Mouse (Mus musculus) stomach, postnatal 0 days (tissue): ENCODE measurements at regions not wholly inside any gene's neighbourhood (a gene's known extent, or its start where the extent isn't known, plus 50 kb on each side); places are given as distances from the start of the nearest gene placed in this dataset.

Source experiments
- ATAC-seq: fragments of 200-750 bp; cut with Nextera tagmentation; 2 replicates; pipeline ENCODE4 v1.8.0; 2017; ENCODE audit not compliant: low FRiP score, low TSS enrichment
- DNase-seq: peaks from one replicate; pipeline ENCODE4 v3.0.0-alpha.2; 2016; ENCODE audit warnings: low spot score
- H3K27ac ChIP-seq: fragments of 300-500 bp; sonication (generic); replicated peaks from 2 replicates; pipeline ENCODE4 v1.5.1; 2014; ENCODE audit warnings: mild to moderate bottlenecking, control low read depth
- H3K27me3 ChIP-seq: fragments of 300-500 bp; sonication (generic); 2 replicates; pipeline ENCODE4 v1.6.1; 2014; ENCODE audit warnings: low read length; ENCODE audit not compliant: control insufficient read depth, insufficient read depth
- H3K36me3 ChIP-seq: fragments of 300-500 bp; sonication (generic); 2 replicates; pipeline ENCODE4 v1.6.1; 2014; ENCODE audit warnings: low read length, mixed read lengths; ENCODE audit not compliant: control insufficient read depth, insufficient read depth
- H3K4me1 ChIP-seq: fragments of 300-500 bp; sonication (generic); replicated peaks from 2 replicates; pipeline ENCODE4 v1.6.1; 2014; ENCODE audit warnings: antibody characterized with exemption; ENCODE audit not compliant: control insufficient read depth, insufficient read depth
- H3K4me2 ChIP-seq: fragments of 300-500 bp; sonication (generic); replicated peaks from 2 replicates; pipeline ENCODE4 v1.6.1; 2014; ENCODE audit warnings: low read depth, mild to moderate bottlenecking, control low read depth, moderate library complexity
- H3K4me3 ChIP-seq: fragments of 300-500 bp; sonication (generic); 2 replicates; pipeline ENCODE4 v1.5.1; 2014; ENCODE audit warnings: low read depth, low read length, control low read depth
- H3K9ac ChIP-seq: fragments of 300-500 bp; sonication (generic); 2 replicates; pipeline ENCODE4 v1.6.1; 2014; ENCODE audit warnings: mild to moderate bottlenecking, low read length, control low read depth, mixed read lengths
- H3K9me3 ChIP-seq: fragments of 300-500 bp; sonication (generic); 2 replicates; pipeline ENCODE4 v1.6.1; 2016; ENCODE audit warnings: low read length; ENCODE audit not compliant: control insufficient read depth
- CTCF ChIP-seq: IDR thresholded peaks from 2 replicates; pipeline ENCODE4 v1.5.1; 2016; ENCODE audit warnings: antibody characterized with exemption, low read depth, mild to moderate bottlenecking, moderate library complexity
- EP300 ChIP-seq: optimal IDR thresholded peaks from 2 replicates; pipeline ENCODE3; 2016; ENCODE audit warnings: antibody characterized with exemption
- WGBS: fragments of 180-500 bp; shearing (Covaris S2); extraction: QIAGEN DNeasy Blood & Tissue Kit; methylation state at CpG from one replicate; pipeline ENCODE4 v1.1.7; 2014; 5-methylcytosine and 5-hydroxymethylcytosine counted together

DNA sequence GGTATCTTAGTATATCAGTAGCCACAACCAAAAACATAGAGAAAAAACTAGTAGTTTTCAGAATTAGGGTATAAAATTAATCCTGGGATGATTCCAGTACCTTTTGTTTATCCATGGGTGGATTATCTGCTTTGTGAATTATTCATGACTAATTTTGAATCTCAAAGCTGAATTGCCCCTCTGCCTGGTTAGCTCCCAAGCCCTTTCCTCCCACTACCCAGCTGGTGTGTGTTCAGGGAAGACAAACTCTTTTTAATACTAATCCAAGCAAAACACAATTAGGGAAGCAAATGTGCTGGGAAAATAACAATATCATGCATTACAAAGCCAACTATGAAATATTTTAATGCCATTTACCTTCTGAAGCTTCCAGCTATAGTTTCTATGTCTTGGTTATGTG, 347.4 kb downstream of the Gm43517 start:
- no peak overlapping the region for H3K27ac ChIP-seq
- no peaks in the 10 kb centered on the region for H3K9me3 ChIP-seq
- no peaks in the 10 kb centered on the region for H3K4me1 ChIP-seq
- no peak for TF ChIP-seq EP300
- TF ChIP-seq CTCF = no peak
- DNase-seq = no peak
- no peaks in the 10 kb centered on the region for H3K27me3 ChIP-seq
- H3K4me2 ChIP-seq = no peak overlapping the region
- H3K4me3 ChIP-seq = no peak overlapping the region
- ATAC-seq = no peak
- H3K9ac ChIP-seq = no peak overlapping the region
- H3K36me3 ChIP-seq = no peaks in the 10 kb centered on the region

DNA sequence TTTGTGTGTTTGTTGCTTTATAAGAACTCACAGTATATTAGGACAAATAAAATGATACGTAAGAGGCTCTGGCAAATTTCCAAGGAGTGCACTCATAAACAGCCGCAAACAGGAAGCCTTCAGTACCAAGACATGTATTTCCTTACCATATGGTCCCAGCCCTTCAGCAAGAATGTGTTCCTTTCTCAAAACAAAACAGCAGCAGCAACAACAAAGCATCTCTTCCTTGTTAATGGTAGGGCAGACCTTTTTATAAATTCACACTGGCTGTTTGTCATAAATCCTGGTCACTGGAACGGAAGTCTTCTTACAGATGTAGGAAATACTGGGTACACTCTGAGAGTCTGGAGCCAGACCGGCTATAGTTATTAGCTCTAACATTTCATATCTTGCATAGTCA, 352.1 kb downstream of the Gm43517 start:
- DNase-seq (no peak), ATAC-seq (no peak)
- Histone ChIP-seq H3K4me2 (no peak overlapping the region), H3K27me3 (no peaks in the 10 kb centered on the region), H3K27ac (no peak overlapping the region), H3K9ac (no peak overlapping the region), H3K9me3 (no peaks in the 10 kb centered on the region), H3K4me3 (no peak overlapping the region), H3K36me3 (no peaks in the 10 kb centered on the region), H3K4me1 (no peaks in the 10 kb centered on the region)
- TF ChIP-seq CTCF (no peak), EP300 (no peak)
- 61% methylated on average over 4 of the region's 4 CpGs for WGBS

- Histone ChIP-seq H3K4me1 (no peaks in the 10 kb centered on the region), H3K27ac (no peak overlapping the region), H3K9me3 (no peaks in the 10 kb centered on the region), H3K4me3 (no peak overlapping the region), H3K9ac (no peak overlapping the region), H3K4me2 (no peak overlapping the region), H3K36me3 (no peaks in the 10 kb centered on the region), H3K27me3 (no peaks in the 10 kb centered on the region)
- WGBS = 66% methylated on average over 12 of the region's 12 CpGs
- DNase-seq = no peak
- no peak for ATAC-seq
- TF ChIP-seq CTCF (no peak), EP300 (no peak)
These were observed 355.2 kb downstream of the Gm43517 start for GRCm38 (mm10) chr12:49739960-49740740.

DNA sequence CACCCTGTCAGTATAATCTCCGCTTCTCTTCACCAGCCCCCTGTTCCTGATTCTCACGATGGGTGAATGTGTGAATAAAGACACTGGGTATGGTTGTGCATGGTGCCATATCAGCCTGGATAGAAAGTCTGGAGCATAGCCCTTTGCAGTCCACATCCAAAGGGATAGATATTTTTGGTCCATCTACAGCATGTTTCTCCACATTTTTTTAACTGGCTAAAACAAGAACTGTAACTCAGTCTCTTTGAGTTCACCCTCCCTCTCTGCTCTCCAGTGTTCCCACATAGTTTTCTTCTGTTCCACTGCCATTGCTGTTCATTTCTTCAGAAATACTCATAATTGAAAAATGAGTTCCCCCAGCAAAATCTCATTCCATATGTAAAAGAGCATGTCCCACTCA, 358.4 kb downstream of the Gm43517 start:
- Histone ChIP-seq H3K4me2 (no peak overlapping the region), H3K4me1 (no peaks in the 10 kb centered on the region), H3K9ac (no peak overlapping the region), H3K27me3 (no peaks in the 10 kb centered on the region), H3K27ac (no peak overlapping the region), H3K36me3 (no peaks in the 10 kb centered on the region), H3K9me3 (no peaks in the 10 kb centered on the region), H3K4me3 (no peak overlapping the region)
- no peak for TF ChIP-seq CTCF
- TF ChIP-seq EP300 = no peak
- DNase-seq (no peak), ATAC-seq (no peak)
- 84% methylated on average over 2 of the region's 2 CpGs for WGBS

DNA sequence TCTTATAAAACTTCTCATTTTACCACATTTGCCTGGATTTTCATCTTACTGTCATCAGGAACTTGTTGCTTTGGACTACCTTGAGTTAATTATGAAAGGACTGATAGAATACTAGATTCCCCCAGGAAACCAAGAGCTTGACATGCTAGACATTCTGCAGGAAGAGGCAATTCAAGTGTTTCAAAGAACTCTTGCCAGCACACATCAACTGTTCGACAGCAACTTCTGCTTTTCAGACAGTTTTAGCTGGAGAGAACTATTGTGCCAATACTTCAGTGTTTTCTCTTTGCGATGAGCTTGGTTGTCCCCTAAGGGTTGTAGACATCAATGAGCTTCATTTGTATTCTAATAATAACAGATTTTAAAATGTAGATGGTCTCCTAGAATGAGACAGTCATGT, 362.1 kb downstream of the Gm43517 start:
- no peaks in the 10 kb centered on the region for H3K27me3 ChIP-seq
- 85% methylated on average over 2 of the region's 2 CpGs for WGBS
- no peaks in the 10 kb centered on the region for H3K9me3 ChIP-seq
- H3K27ac ChIP-seq = no peak overlapping the region
- DNase-seq (no peak), ATAC-seq (no peak)
- H3K4me3 ChIP-seq = no peak overlapping the region
- no peak overlapping the region for H3K4me2 ChIP-seq
- no peaks in the 10 kb centered on the region for H3K36me3 ChIP-seq
- H3K4me1 ChIP-seq = no peaks in the 10 kb centered on the region
- TF ChIP-seq EP300 (no peak), CTCF (no peak)
- H3K9ac ChIP-seq = no peak overlapping the region

DNA sequence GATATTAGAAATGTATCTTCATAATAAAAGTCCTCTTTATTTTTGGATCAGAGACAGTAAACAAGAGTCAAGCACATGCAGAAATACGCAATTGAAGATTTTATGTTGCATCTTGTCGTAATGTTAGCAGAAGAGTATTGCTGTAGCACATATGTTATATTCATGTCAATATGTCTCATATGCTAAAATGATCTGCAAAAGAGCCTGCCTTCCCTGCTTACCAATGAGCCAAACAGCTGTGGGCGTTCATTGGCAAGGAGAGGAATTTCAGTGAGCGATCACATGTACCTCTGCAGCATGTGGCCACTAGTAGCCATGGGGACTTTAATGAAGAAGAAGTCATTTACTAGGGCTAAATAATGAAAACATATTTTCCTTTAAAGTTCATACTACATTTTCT, 373.4 kb downstream of the Gm43517 start:
- Histone ChIP-seq H3K36me3 (no peaks in the 10 kb centered on the region), H3K27ac (no peak overlapping the region), H3K9me3 (no peaks in the 10 kb centered on the region), H3K4me1 (no peaks in the 10 kb centered on the region), H3K9ac (no peak overlapping the region), H3K4me3 (no peak overlapping the region), H3K4me2 (no peak overlapping the region), H3K27me3 (no peaks in the 10 kb centered on the region)
- TF ChIP-seq CTCF = no peak
- no peak for TF ChIP-seq EP300
- DNase-seq (no peak), ATAC-seq (no peak)
- 80% methylated on average over 4 of the region's 4 CpGs for WGBS
